Mouse (Mus musculus) kidney, embryonic 16.5 days (tissue): ENCODE results near the gene Cacna1d. TPM values are rescaled to one million over a fixed set of nuclear protein-coding genes. Genes with fewer than 3 reads are reported as not detected.
A peak's percentile ranks its signal among the peaks of the same experiment; 100 is the strongest.

Experiments
- ATAC-seq: fragments of 200-750 bp; cut with Nextera tagmentation; 2 replicates; pipeline ENCODE4 v1.8.0; 2017; ENCODE audit warnings: moderate TSS enrichment; ENCODE audit not compliant: low FRiP score, low TSS enrichment
- H3K27ac ChIP-seq: fragments of 300-500 bp; sonication (generic); 2 replicates; pipeline ENCODE4 v1.5.1; 2014; ENCODE audit warnings: low read length
- H3K27me3 ChIP-seq: fragments of 300-500 bp; sonication (generic); 2 replicates; pipeline ENCODE4 v1.6.1; 2014; ENCODE audit warnings: low read length, control low read depth, mixed read lengths; ENCODE audit not compliant: insufficient read depth
- H3K36me3 ChIP-seq: fragments of 300-500 bp; sonication (generic); 2 replicates; pipeline ENCODE4 v1.6.1; 2014; ENCODE audit warnings: low read length, control low read depth, mixed read lengths; ENCODE audit not compliant: insufficient read depth
- H3K4me1 ChIP-seq: fragments of 300-500 bp; sonication (generic); 2 replicates; pipeline ENCODE4 v1.6.1; 2014; ENCODE audit warnings: low read length, control low read depth, mixed read lengths; ENCODE audit not compliant: insufficient read depth
- H3K4me2 ChIP-seq: fragments of 300-500 bp; sonication (generic); replicated peaks from 2 replicates; pipeline ENCODE4 v1.6.1; 2014; ENCODE audit warnings: low read depth, low read length
- H3K4me3 ChIP-seq: fragments of 300-500 bp; sonication (generic); 2 replicates; pipeline ENCODE4 v1.5.1; 2014; ENCODE audit warnings: mild to moderate bottlenecking, low read length
- H3K9ac ChIP-seq: fragments of 300-500 bp; sonication (generic); replicated peaks from 2 replicates; pipeline ENCODE4 v1.6.1; 2014; ENCODE audit warnings: low read length
- H3K9me3 ChIP-seq: fragments of 300-500 bp; sonication (generic); 2 replicates; pipeline ENCODE4 v1.6.1; 2016; ENCODE audit warnings: low read length, control low read depth
- WGBS: fragments of 180-500 bp; shearing (Covaris S2); extraction: QIAGEN DNeasy Blood & Tissue Kit; methylation state at CpG from one replicate; pipeline ENCODE4 v1.1.7; 2014; 5-methylcytosine and 5-hydroxymethylcytosine counted together
- polyA plus RNA-seq: library from polyadenylated mRNA; unstranded; fragments of >200 nt; fragmentation: Nextera tagmentation; extraction: Ambion mirVana; gene quantifications from 2 replicates; pipeline ENCODE4 v1.2.1, GENCODE M21; 2015

The Cacna1d gene
- polyA plus RNA-seq, 1 experiment from 2014 or later = 3.0 TPM

DNA sequence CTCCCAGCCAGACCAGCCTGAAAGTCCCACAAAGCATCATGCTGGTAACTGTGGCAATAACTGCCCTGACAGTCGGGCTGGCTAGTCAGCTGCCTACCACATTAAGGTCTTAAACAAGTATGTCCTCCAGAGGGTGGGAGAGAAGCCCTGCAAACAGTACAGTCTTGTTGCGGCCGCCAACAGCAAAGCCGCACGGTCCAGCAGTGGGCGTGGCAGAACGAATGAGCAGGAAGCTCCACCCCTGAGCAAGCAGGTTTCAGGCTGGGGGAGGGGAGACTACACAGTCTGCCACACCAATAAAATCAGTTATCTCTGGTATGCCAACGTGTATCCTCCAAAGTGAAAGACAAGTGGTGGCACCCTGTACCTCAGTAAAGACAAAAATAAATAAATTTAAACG, 61.6 kb downstream of the Cacna1d start:
- Histone ChIP-seq H3K9me3 (no peaks in the 10 kb centered on the region), H3K36me3 (no peaks in the 10 kb centered on the region), H3K4me3 (no peak overlapping the region), H3K4me2 (no peak overlapping the region), H3K9ac (no peak overlapping the region), H3K4me1 (peaks cover 6% of the 10 kb centered on the region; the same call in 1 of the 2 replicates), H3K27ac (no peak overlapping the region), H3K27me3 (no peaks in the 10 kb centered on the region)
- WGBS = 59% methylated on average over 9 of the region's 9 CpGs
- no peak for ATAC-seq

DNA sequence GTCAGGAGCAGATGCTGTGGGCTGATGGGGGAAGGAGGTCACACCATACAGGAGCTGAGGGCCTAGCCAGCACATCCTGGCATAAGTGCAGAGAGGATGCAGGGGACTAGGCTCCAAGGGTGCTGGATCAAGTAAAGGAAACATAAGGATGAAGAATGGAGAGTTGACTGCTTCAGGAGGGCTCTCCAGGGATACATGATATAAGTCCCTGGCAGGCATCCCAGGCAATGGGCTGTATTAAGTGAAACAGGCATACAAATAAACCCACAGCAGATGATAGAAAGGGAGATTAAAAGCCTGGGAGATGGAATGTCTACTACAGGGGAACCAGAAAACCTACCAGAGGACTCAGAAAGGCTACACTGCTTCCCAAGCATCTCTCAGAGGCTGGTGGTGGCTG, 62.5 kb downstream of the Cacna1d start:
- Histone ChIP-seq H3K4me2 (no peak overlapping the region), H3K4me3 (no peak overlapping the region), H3K9ac (no peak overlapping the region), H3K27ac (no peak overlapping the region), H3K9me3 (no peaks in the 10 kb centered on the region), H3K4me1 (peaks cover 6% of the 10 kb centered on the region; the same call in 1 of the 2 replicates), H3K36me3 (no peaks in the 10 kb centered on the region), H3K27me3 (no peaks in the 10 kb centered on the region)
- no peak for ATAC-seq

DNA sequence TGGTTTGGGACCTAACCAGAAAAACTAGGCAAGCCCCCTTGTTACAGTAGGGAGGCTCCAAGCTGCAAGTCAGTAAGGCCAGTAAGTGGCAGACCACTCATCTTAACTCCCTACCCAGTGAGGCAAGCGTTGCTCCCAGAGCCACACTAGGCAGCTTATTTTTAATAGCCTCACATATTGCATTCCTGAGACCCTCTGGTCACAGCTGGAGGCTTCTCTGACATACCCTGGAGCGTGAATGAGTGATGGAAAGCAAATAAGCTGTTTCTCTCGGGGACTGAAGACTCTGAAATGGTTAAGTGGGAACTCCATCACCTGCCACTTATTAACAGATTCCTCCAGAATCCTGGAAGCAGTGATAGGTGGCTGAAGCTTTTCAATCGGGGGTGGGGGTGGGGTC, 65.4 kb downstream of the Cacna1d start:
- 0 out of 2 replicates have a peak, but pooled peaks have one; percentile 42 for ATAC-seq
- H3K4me3 ChIP-seq = no peak overlapping the region
- 26% methylated on average over 4 of the region's 4 CpGs for WGBS
- no peaks in the 10 kb centered on the region for H3K27me3 ChIP-seq
- H3K9me3 ChIP-seq = no peaks in the 10 kb centered on the region
- H3K27ac ChIP-seq = no peak overlapping the region
- H3K9ac ChIP-seq = no peak overlapping the region
- no peak overlapping the region for H3K4me2 ChIP-seq
- no peaks in the 10 kb centered on the region for H3K36me3 ChIP-seq
- H3K4me1 ChIP-seq = peaks cover 6% of the 10 kb centered on the region; the same call in 1 of the 2 replicates

DNA sequence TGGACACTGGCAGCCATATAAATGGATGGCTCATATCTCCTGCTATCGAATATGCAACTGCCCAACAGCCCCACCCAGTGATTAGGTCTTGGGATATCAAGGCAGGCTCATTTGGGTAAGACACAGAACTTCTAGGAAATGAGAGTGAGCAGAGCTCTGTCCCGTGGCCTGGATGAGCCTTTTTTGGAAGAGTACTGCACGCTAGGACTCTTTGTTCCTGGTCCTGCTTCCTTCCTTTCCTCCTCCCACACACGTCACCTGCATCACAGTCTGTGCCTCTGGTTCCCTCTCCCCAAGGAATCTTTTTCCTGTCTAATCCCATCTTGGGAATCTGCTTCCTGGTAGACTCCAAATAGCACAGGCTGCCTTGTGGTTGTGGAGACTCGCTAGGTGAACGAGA, 66.1 kb downstream of the Cacna1d start:
- 57% methylated on average over 6 of the region's 6 CpGs for WGBS
- no peak overlapping the region for H3K4me3 ChIP-seq
- no peak overlapping the region for H3K27ac ChIP-seq
- H3K9ac ChIP-seq = no peak overlapping the region
- H3K4me1 ChIP-seq = peaks cover 6% of the 10 kb centered on the region; the same call in 1 of the 2 replicates
- no peaks in the 10 kb centered on the region for H3K27me3 ChIP-seq
- H3K4me2 ChIP-seq = no peak overlapping the region
- no peaks in the 10 kb centered on the region for H3K36me3 ChIP-seq
- H3K9me3 ChIP-seq = no peaks in the 10 kb centered on the region
- no peak for ATAC-seq

DNA sequence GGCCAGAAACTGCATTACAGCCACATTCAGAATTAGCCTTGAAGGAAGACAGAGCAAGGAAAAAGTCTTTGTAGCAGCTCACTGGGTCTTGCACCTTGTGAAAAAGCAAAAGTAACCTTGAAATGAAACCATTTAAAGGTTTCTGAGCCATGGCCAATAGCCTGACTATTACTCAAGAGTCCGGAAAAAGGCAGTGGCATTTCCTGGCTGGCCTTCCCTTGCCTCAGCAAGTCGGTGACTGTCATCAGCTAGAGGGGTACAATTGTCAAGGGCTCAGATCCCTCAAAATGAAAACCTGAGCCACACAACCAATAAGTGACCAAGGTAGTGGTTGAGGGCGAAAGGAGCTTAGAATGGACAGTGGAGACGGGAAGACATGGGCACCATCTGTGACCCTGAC, 66.6 kb downstream of the Cacna1d start:
- no peaks in the 10 kb centered on the region for H3K27me3 ChIP-seq
- H3K9me3 ChIP-seq = no peaks in the 10 kb centered on the region
- H3K36me3 ChIP-seq = no peaks in the 10 kb centered on the region
- no peak overlapping the region for H3K4me2 ChIP-seq
- WGBS = 94% methylated on average over 4 of the region's 4 CpGs
- no peak overlapping the region for H3K27ac ChIP-seq
- no peak overlapping the region for H3K9ac ChIP-seq
- peaks cover 6% of the 10 kb centered on the region; the same call in 1 of the 2 replicates for H3K4me1 ChIP-seq
- no peak overlapping the region for H3K4me3 ChIP-seq
- ATAC-seq = no peak

DNA sequence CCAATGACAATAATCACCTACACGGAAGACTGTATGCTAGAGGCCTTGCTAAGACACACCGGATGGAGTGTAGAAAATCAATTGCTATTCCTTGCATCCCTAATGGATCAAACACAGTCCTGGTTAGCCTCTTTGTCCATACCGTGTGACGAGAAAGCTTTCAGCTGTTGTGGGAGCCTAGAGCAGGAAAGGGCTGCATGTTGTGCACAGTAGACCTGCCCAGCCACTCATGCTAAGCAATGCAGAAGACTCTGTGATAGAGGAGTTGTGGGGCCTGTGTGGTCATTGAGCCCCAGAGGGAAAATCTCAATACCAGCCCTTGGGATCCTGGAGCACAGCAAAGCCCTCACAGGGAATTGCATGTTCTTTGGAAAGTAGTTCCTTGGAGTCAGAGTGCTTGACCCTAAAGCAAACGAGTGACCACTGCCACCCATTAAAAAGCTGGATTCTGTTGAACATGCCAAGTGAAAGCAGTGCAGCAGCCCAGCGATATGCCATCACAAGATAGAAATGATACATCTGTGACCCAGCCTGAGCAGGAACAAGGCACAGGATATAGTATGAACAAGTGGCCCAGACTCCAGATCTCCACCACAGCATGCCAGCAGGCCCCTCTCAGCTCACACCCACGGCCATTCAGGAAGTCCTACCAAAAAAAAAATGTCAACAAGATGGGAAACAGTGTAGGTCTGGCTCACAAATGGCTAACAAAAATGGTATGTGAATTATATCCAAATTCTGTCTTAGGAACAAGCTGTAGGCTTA, 68.7 kb downstream of the Cacna1d start:
- no peaks in the 10 kb centered on the region for H3K27me3 ChIP-seq
- 82% methylated on average over 7 of the region's 7 CpGs for WGBS
- H3K9me3 ChIP-seq = no peaks in the 10 kb centered on the region
- H3K4me2 ChIP-seq = no peak overlapping the region
- H3K4me3 ChIP-seq = no peak overlapping the region
- H3K4me1 ChIP-seq = peaks cover 6% of the 10 kb centered on the region; the same call in 1 of the 2 replicates
- ATAC-seq = no peak
- H3K9ac ChIP-seq = no peak overlapping the region
- no peaks in the 10 kb centered on the region for H3K36me3 ChIP-seq
- H3K27ac ChIP-seq = no peak overlapping the region

DNA sequence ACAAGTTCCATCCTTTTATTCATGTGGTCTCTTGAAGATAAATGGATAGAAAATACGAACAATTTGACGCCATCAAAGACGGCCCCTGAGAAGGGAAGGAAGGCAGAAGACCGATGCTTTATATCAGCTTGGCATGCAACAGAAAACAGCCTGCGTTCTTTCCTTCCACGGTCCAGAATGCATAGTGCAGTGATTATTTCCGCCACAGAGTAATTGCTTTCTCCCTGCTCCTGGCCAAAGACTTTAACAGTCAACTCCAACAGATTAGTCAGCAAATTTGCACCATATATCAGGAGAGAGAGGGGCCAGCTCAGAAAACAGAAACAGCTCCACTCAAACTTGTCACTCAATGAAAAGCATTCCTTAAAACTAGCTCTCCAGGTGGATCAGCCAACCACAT, 71.8 kb downstream of the Cacna1d start:
- H3K36me3 ChIP-seq = no peaks in the 10 kb centered on the region
- ATAC-seq = no peak
- 0 out of 2 replicates have a peak overlapping the region, but pooled peaks have one; percentile 5 for H3K4me2 ChIP-seq
- H3K9me3 ChIP-seq = no peaks in the 10 kb centered on the region
- no peaks in the 10 kb centered on the region for H3K27me3 ChIP-seq
- H3K4me3 ChIP-seq = no peak overlapping the region
- WGBS = 54% methylated on average over 7 of the region's 7 CpGs
- no peaks in the 10 kb centered on the region for H3K4me1 ChIP-seq
- H3K27ac ChIP-seq = no peak overlapping the region
- H3K9ac ChIP-seq = no peak overlapping the region

DNA sequence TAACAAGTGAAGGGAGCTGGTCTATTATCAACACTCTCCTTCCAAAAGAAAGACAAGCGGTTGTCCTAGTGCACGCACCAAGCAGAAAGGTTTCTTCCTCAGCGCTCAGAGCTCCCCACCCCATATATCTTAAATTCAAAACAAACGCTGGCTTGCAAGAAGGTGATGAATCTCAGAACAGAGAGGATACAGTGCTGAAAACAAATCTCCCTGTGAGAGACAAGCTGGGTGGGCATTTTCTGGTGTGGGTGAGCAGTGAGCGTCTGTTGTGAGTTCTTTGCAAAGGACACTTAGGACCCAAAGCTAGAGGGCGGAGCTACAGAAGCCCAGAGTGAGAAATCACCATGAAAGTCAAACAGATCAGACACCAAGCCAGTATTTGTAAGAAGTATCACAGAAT, 72.2 kb downstream of the Cacna1d start:
- Histone ChIP-seq H3K9me3 (no peaks in the 10 kb centered on the region), H3K36me3 (no peaks in the 10 kb centered on the region), H3K9ac (no peak overlapping the region), H3K4me1 (no peaks in the 10 kb centered on the region), H3K27me3 (no peaks in the 10 kb centered on the region), H3K4me3 (no peak overlapping the region), H3K4me2 (0 out of 2 replicates have a peak overlapping the region, but pooled peaks have one; percentile 5), H3K27ac (no peak overlapping the region)
- ATAC-seq = no peak
- WGBS = 57% methylated on average over 6 of the region's 6 CpGs

DNA sequence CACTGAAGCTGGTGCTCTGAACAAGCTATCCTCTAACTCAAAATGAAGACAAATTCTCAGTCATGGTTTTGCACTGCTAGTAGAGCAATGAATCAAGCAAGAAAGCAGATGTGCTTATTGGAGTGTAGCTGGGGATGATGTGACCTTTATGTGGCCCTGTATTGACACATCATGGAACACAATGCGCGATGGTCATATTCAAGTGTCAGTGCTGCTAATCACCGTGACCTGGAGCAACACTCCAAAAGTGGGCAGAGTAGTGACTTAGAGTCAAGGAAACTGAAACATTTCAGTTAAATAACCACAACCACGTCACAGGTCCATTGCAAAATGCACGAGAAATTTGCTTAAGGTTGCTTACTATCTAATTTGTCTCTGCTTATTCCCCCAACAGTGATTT, 75.4 kb downstream of the Cacna1d start:
- H3K4me3 ChIP-seq = no peak overlapping the region
- no peaks in the 10 kb centered on the region for H3K27me3 ChIP-seq
- 88% methylated on average over 5 of the region's 5 CpGs for WGBS
- no peaks in the 10 kb centered on the region for H3K4me1 ChIP-seq
- H3K9me3 ChIP-seq = no peaks in the 10 kb centered on the region
- H3K27ac ChIP-seq = no peak overlapping the region
- H3K9ac ChIP-seq = no peak overlapping the region
- H3K36me3 ChIP-seq = no peaks in the 10 kb centered on the region
- H3K4me2 ChIP-seq = no peak overlapping the region
- ATAC-seq = no peak

DNA sequence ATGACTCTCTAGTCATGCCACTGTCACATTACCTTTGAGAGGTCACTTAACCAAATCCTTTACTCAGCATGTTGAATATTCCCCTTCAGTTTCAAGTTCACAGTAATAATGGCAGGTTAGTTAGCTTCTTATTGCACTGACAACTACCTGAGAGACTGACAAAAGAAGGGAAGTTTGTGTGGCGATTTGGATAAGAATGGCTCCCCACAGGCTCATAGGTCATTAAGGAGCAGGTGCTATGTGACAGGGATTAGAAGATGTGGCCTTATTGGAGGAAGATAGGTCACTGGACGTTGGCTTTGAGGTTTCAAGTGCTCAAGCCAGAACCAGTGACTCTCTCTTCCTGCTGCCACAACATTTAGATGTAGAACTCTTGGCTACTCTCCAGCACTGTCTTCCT, 77.1 kb downstream of the Cacna1d start:
- no peak for ATAC-seq
- Histone ChIP-seq H3K9ac (no peak overlapping the region), H3K4me3 (no peak overlapping the region), H3K4me2 (no peak overlapping the region), H3K27ac (no peak overlapping the region), H3K36me3 (no peaks in the 10 kb centered on the region), H3K27me3 (no peaks in the 10 kb centered on the region), H3K4me1 (no peaks in the 10 kb centered on the region), H3K9me3 (no peaks in the 10 kb centered on the region)
- WGBS = 72% methylated on average over 2 of the region's 2 CpGs
